Mouse (Mus musculus) liver, embryonic 12.5 days (tissue): ENCODE data around the gene Vdac1. TPM values are rescaled to one million over a fixed set of nuclear protein-coding genes. Genes with fewer than 3 reads are reported as not detected.
A peak's percentile ranks its signal among the peaks of the same experiment; 100 is the strongest.
"Not testable (repeated sequence)": the region's sequence is repeated elsewhere in the genome, so short reads cannot be mapped to it uniquely, and the experiment has no call there.

Source experiments
- ATAC-seq: fragments of 200-750 bp; cut with Nextera tagmentation; 2 replicates; pipeline ENCODE4 v1.8.0; 2017; ENCODE audit warnings: moderate number of reproducible peaks, mild to moderate bottlenecking, moderate library complexity
- H3K27ac ChIP-seq: fragments of 300-500 bp; sonication (generic); 2 replicates; pipeline ENCODE4 v1.5.1; 2016; ENCODE audit warnings: mild to moderate bottlenecking
- H3K27me3 ChIP-seq: fragments of 300-500 bp; sonication (generic); replicated peaks from 2 replicates; pipeline ENCODE4 v1.6.1; 2016; ENCODE audit warnings: mild to moderate bottlenecking, moderate library complexity
- H3K36me3 ChIP-seq: fragments of 300-500 bp; sonication (generic); 2 replicates; pipeline ENCODE4 v1.6.1; 2016; ENCODE audit warnings: mild to moderate bottlenecking, moderate library complexity
- H3K4me1 ChIP-seq: fragments of 300-500 bp; sonication (generic); 2 replicates; pipeline ENCODE4 v1.6.1; 2016
- H3K4me2 ChIP-seq: fragments of 300-500 bp; sonication (generic); 2 replicates; pipeline ENCODE4 v1.6.1; 2016; ENCODE audit warnings: mild to moderate bottlenecking, moderate library complexity
- H3K4me3 ChIP-seq: fragments of 300-500 bp; sonication (generic); 2 replicates; pipeline ENCODE4 v1.5.1; 2016; ENCODE audit warnings: mild to moderate bottlenecking, moderate library complexity
- H3K9ac ChIP-seq: fragments of 300-500 bp; sonication (generic); 2 replicates; pipeline ENCODE4 v1.6.1; 2016; ENCODE audit warnings: mild to moderate bottlenecking, moderate library complexity
- H3K9me3 ChIP-seq: fragments of 300-500 bp; sonication (generic); replicated peaks from 2 replicates; pipeline ENCODE4 v1.6.1; 2016; ENCODE audit warnings: mild to moderate bottlenecking, moderate library complexity
- WGBS: fragments of 180-500 bp; shearing (Covaris S2); methylation state at CpG from one replicate; pipeline ENCODE4 v1.1.7; 2016; ENCODE audit not compliant: insufficient replicate concordance; 5-methylcytosine and 5-hydroxymethylcytosine counted together
- polyA plus RNA-seq: library from polyadenylated mRNA; unstranded; fragments of >200 nt; fragmentation: Nextera tagmentation; extraction: Ambion mirVana; gene quantifications from 2 replicates; pipeline ENCODE4 v1.2.1, GENCODE M21; 2016

Gene Vdac1
- polyA plus RNA-seq, 1 experiment from 2014 or later, result 159 TPM

GRCm38 (mm10) chr11:52379241-52379640, 18.6 kb downstream of the Vdac1 start:
- Histone ChIP-seq H3K4me1 (no peaks in the 10 kb centered on the region), H3K27ac (no peak overlapping the region), H3K36me3 (peaks cover 98% of the 10 kb centered on the region), H3K9me3 (no peaks in the 10 kb centered on the region), H3K27me3 (no peaks in the 10 kb centered on the region), H3K9ac (no peak overlapping the region), H3K4me2 (no peak overlapping the region), H3K4me3 (no peak overlapping the region)
- ATAC-seq, result no peak
- WGBS, result 89% methylated on average over 3 of the region's 3 CpGs

GRCm38 (mm10) chr11:52383741-52384140, 23.1 kb downstream of the Vdac1 start:
- no peaks in the 10 kb centered on the region for H3K4me1 ChIP-seq
- no peak overlapping the region for H3K4me3 ChIP-seq
- WGBS, result 88% methylated on average over 14 of the region's 14 CpGs
- H3K9me3 ChIP-seq, result no peaks in the 10 kb centered on the region
- H3K36me3 ChIP-seq, result peaks cover 98% of the 10 kb centered on the region
- no peak for ATAC-seq
- H3K27me3 ChIP-seq, result no peaks in the 10 kb centered on the region
- H3K9ac ChIP-seq, result no peak overlapping the region
- no peak overlapping the region for H3K27ac ChIP-seq
- no peak overlapping the region for H3K4me2 ChIP-seq

GRCm38 (mm10) chr11:52384667-52385066, 24.0 kb downstream of the Vdac1 start:
- Histone ChIP-seq H3K27me3 (no peaks in the 10 kb centered on the region), H3K9me3 (no peaks in the 10 kb centered on the region), H3K27ac (no peak overlapping the region), H3K4me2 (no peak overlapping the region), H3K9ac (no peak overlapping the region), H3K4me3 (no peak overlapping the region), H3K36me3 (peaks cover 97% of the 10 kb centered on the region), H3K4me1 (no peaks in the 10 kb centered on the region)
- ATAC-seq, result no peak
- 51% methylated on average over 3 of the region's 3 CpGs for WGBS

- H3K27me3 ChIP-seq, result no peaks in the 10 kb centered on the region
- no peaks in the 10 kb centered on the region for H3K4me1 ChIP-seq
- H3K36me3 ChIP-seq, result peaks cover 88% of the 10 kb centered on the region
- no peak overlapping the region for H3K9ac ChIP-seq
- ATAC-seq, result no peak
- no peak overlapping the region for H3K4me2 ChIP-seq
- no peak overlapping the region for H3K27ac ChIP-seq
- H3K4me3 ChIP-seq, result no peak overlapping the region
- 85% methylated on average over 3 of the region's 3 CpGs for WGBS
- no peaks in the 10 kb centered on the region for H3K9me3 ChIP-seq
Measured at GRCm38 (mm10) chr11:52386892-52387291, 26.2 kb downstream of the Vdac1 start.

- 83% methylated on average over 12 of the region's 12 CpGs for WGBS
- Histone ChIP-seq H3K27ac (no peak overlapping the region), H3K9me3 (no peaks in the 10 kb centered on the region), H3K36me3 (peaks cover 78% of the 10 kb centered on the region), H3K27me3 (no peaks in the 10 kb centered on the region), H3K4me1 (peaks cover 2% of the 10 kb centered on the region), H3K4me3 (no peak overlapping the region), H3K4me2 (no peak overlapping the region), H3K9ac (no peak overlapping the region)
- ATAC-seq, result no peak
Measured at GRCm38 (mm10) chr11:52388150-52388549, 27.5 kb downstream of the Vdac1 start.

GRCm38 (mm10) chr11:52388979-52389378, 28.3 kb downstream of the Vdac1 start:
- not testable (repeated sequence) for ATAC-seq, H3K4me3 ChIP-seq, H3K9me3 ChIP-seq, H3K9ac ChIP-seq, H3K27me3 ChIP-seq, H3K4me1 ChIP-seq, H3K4me2 ChIP-seq, H3K27ac ChIP-seq
- H3K36me3 ChIP-seq, result peaks cover 69% of the 10 kb centered on the region
- 81% methylated on average over 5 of the region's 5 CpGs for WGBS

GRCm38 (mm10) chr11:52389933-52390332, 29.3 kb downstream of the Vdac1 start:
- Histone ChIP-seq H3K36me3 (peaks cover 61% of the 10 kb centered on the region), H3K9ac (no peak overlapping the region), H3K27me3 (no peaks in the 10 kb centered on the region), H3K9me3 (no peaks in the 10 kb centered on the region), H3K4me3 (no peak overlapping the region), H3K4me1 (peaks cover 9% of the 10 kb centered on the region), H3K27ac (no peak overlapping the region), H3K4me2 (no peak overlapping the region)
- ATAC-seq, result no peak
- 84% methylated on average over 7 of the region's 7 CpGs for WGBS

GRCm38 (mm10) chr11:52394494-52394893, 33.8 kb downstream of the Vdac1 start:
- H3K9me3 ChIP-seq, result no peaks in the 10 kb centered on the region
- ATAC-seq, result no peak
- H3K36me3 ChIP-seq, result peaks cover 25% of the 10 kb centered on the region
- no peak overlapping the region for H3K9ac ChIP-seq
- peaks cover 42% of the 10 kb centered on the region for H3K4me1 ChIP-seq
- no peak overlapping the region for H3K4me2 ChIP-seq
- 69% methylated on average over 4 of the region's 4 CpGs for WGBS
- no peaks in the 10 kb centered on the region for H3K27me3 ChIP-seq
- H3K27ac ChIP-seq, result no peak overlapping the region
- H3K4me3 ChIP-seq, result no peak overlapping the region

- Histone ChIP-seq H3K9ac (no peak overlapping the region; the same call in 1 of the 2 replicates), H3K36me3 (peaks cover 17% of the 10 kb centered on the region), H3K27me3 (no peaks in the 10 kb centered on the region), H3K4me3 (peak overlapping the region; percentile 96; the same call in 1 of the 2 replicates), H3K4me2 (peak overlapping the region; percentile 83), H3K27ac (peak overlapping the region; percentile 54; the same call in 1 of the 2 replicates), H3K9me3 (no peaks in the 10 kb centered on the region), H3K4me1 (peaks cover 47% of the 10 kb centered on the region)
- 20% methylated on average over 4 of the region's 4 CpGs for WGBS
- ATAC-seq, result no peak
Measured at GRCm38 (mm10) chr11:52395343-52395742, 34.7 kb downstream of the Vdac1 start.

GRCm38 (mm10) chr11:52395940-52396596, 35.4 kb downstream of the Vdac1 start, which contains the start of gene 9530068E07Rik:
Gene 9530068E07Rik (plus strand): TSS chr11:52396428.
- H3K9me3 ChIP-seq, result no peaks in the 10 kb centered on the region
- peak within 1 kb of the TSS; percentile 85 for H3K27ac ChIP-seq
- H3K4me1 ChIP-seq, result peaks cover 54% of the 10 kb centered on the region
- ATAC-seq, result peak; percentile 93
- peak within 1 kb of the TSS; percentile 83 for H3K4me2 ChIP-seq
- peak within 1 kb of the TSS; percentile 94 for H3K9ac ChIP-seq
- under 1% methylated on average over 38 of the region's 38 CpGs for WGBS
- H3K36me3 ChIP-seq, result peaks cover 14% of the 10 kb centered on the region
- peak within 1 kb of the TSS; percentile 96 for H3K4me3 ChIP-seq
- no peaks in the 10 kb centered on the region for H3K27me3 ChIP-seq

GRCm38 (mm10) chr11:52396597-52397188, 36.0 kb downstream of the Vdac1 start:
- H3K36me3 ChIP-seq, result peaks cover 12% of the 10 kb centered on the region
- peak overlapping the region; percentile 85 for H3K27ac ChIP-seq
- no peaks in the 10 kb centered on the region for H3K27me3 ChIP-seq
- peaks cover 54% of the 10 kb centered on the region for H3K4me1 ChIP-seq
- peak overlapping the region; percentile 96 for H3K4me3 ChIP-seq
- H3K9ac ChIP-seq, result peak overlapping the region; percentile 94
- WGBS, result under 1% methylated on average over 33 of the region's 33 CpGs
- H3K9me3 ChIP-seq, result no peaks in the 10 kb centered on the region
- peak overlapping the region; percentile 83 for H3K4me2 ChIP-seq
- peak; percentile 77 for ATAC-seq

- Histone ChIP-seq H3K4me3 (peak overlapping the region; percentile 96), H3K36me3 (peaks cover 9% of the 10 kb centered on the region), H3K27me3 (no peaks in the 10 kb centered on the region), H3K4me2 (peak overlapping the region; percentile 83), H3K27ac (peak overlapping the region; percentile 85; the same call in 1 of the 2 replicates), H3K9me3 (no peaks in the 10 kb centered on the region), H3K9ac (peak overlapping the region; percentile 94; the same call in 1 of the 2 replicates), H3K4me1 (peaks cover 60% of the 10 kb centered on the region)
- WGBS, result 75% methylated on average over 4 of the region's 4 CpGs
- ATAC-seq, result no peak
Measured at GRCm38 (mm10) chr11:52397385-52397987, 36.8 kb downstream of the Vdac1 start.
